Mouse (Mus musculus) limb, embryonic 13.5 days (tissue): ENCODE data around the gene Pou2f3. TPM values are rescaled to one million over a fixed set of nuclear protein-coding genes. Genes with fewer than 3 reads are reported as not detected.
"Not testable (repeated sequence)": the region's sequence is repeated elsewhere in the genome, so short reads cannot be mapped to it uniquely, and the experiment has no call there.

ENCODE experiments used
- ATAC-seq: fragments of 200-750 bp; cut with Nextera tagmentation; 2 replicates; pipeline ENCODE4 v1.8.0; 2017; ENCODE audit warnings: low read depth, moderate number of reproducible peaks, moderate TSS enrichment; ENCODE audit not compliant: low FRiP score
- H3K27ac ChIP-seq: fragments of 300-500 bp; sonication (generic); 2 replicates; pipeline ENCODE4 v1.5.1; 2015; ENCODE audit warnings: inconsistent platforms, mild to moderate bottlenecking, moderate library complexity
- H3K27me3 ChIP-seq: fragments of 300-500 bp; sonication (generic); 2 replicates; pipeline ENCODE4 v1.6.1; 2015; ENCODE audit warnings: mild to moderate bottlenecking, inconsistent platforms
- H3K36me3 ChIP-seq: fragments of 300-500 bp; sonication (generic); 2 replicates; pipeline ENCODE4 v1.6.1; 2015; ENCODE audit warnings: inconsistent platforms, mild to moderate bottlenecking, moderate library complexity
- H3K4me1 ChIP-seq: fragments of 300-500 bp; sonication (generic); 2 replicates; pipeline ENCODE4 v1.6.1; 2015; ENCODE audit warnings: inconsistent platforms
- H3K4me2 ChIP-seq: fragments of 300-500 bp; sonication (generic); replicated peaks from 2 replicates; pipeline ENCODE4 v1.6.1; 2015; ENCODE audit warnings: inconsistent platforms, mild to moderate bottlenecking, moderate library complexity
- H3K4me3 ChIP-seq: fragments of 300-500 bp; sonication (generic); 2 replicates; pipeline ENCODE4 v1.5.1; 2015; ENCODE audit warnings: moderate library complexity, mild to moderate bottlenecking, inconsistent platforms
- H3K9ac ChIP-seq: fragments of 300-500 bp; sonication (generic); 2 replicates; pipeline ENCODE4 v1.6.1; 2015; ENCODE audit warnings: mild to moderate bottlenecking, inconsistent platforms
- H3K9me3 ChIP-seq: fragments of 300-500 bp; sonication (generic); 2 replicates; pipeline ENCODE4 v1.6.1; 2016; ENCODE audit warnings: inconsistent platforms
- WGBS: fragments of 180-500 bp; shearing (Covaris S2); methylation state at CpG from one replicate; pipeline ENCODE4 v1.1.7; 2015; 5-methylcytosine and 5-hydroxymethylcytosine counted together
- polyA plus RNA-seq: library from polyadenylated mRNA; unstranded; fragments of >200 nt; fragmentation: Nextera tagmentation; extraction: Ambion mirVana; gene quantifications from 2 replicates; pipeline ENCODE4 v1.2.1, GENCODE M21; 2015

Gene Pou2f3
- polyA plus RNA-seq, 1 experiment from 2014 or later: 0.74 TPM

GRCm38 (mm10) chr9:43121948-43122347 is 88.2 kb downstream of the Pou2f3 start:
- not testable (repeated sequence) for H3K4me3 ChIP-seq, H3K27ac ChIP-seq, H3K4me2 ChIP-seq, H3K9ac ChIP-seq, H3K4me1 ChIP-seq, H3K27me3 ChIP-seq, H3K9me3 ChIP-seq, H3K36me3 ChIP-seq, ATAC-seq
- whole genome bisulfite sequencing: 84% methylated on average over 2 of the region's 2 CpGs

GRCm38 (mm10) chr9:43116997-43117336 is 93.2 kb downstream of the Pou2f3 start:
- no peak overlapping the region for H3K9ac ChIP-seq
- no peak overlapping the region for H3K27ac ChIP-seq
- H3K4me2 ChIP-seq: peak overlapping the region; percentile 84
- no peaks in the 10 kb centered on the region for H3K9me3 ChIP-seq
- peak overlapping the region; percentile 92; the same call in 1 of the 2 replicates for H3K4me3 ChIP-seq
- H3K4me1 ChIP-seq: peaks cover 11% of the 10 kb centered on the region; the same call in 1 of the 2 replicates
- no peaks in the 10 kb centered on the region for H3K27me3 ChIP-seq
- WGBS: 82% methylated on average over 6 of the region's 6 CpGs
- ATAC-seq: no peak
- H3K36me3 ChIP-seq: peaks cover 4% of the 10 kb centered on the region

GRCm38 (mm10) chr9:43116134-43116996 is 93.8 kb downstream of the Pou2f3 start, which contains the start of gene Tmem136:
TSS of gene Tmem136 (minus strand) at chr9:43116570.
- Histone ChIP-seq H3K9ac (peak within 1 kb of the TSS; percentile 92), H3K4me1 (peaks cover 11% of the 10 kb centered on the region; the same call in 1 of the 2 replicates), H3K9me3 (no peaks in the 10 kb centered on the region), H3K4me3 (peak within 1 kb of the TSS; percentile 92), H3K4me2 (peak within 1 kb of the TSS; percentile 84), H3K27ac (no peak within 1 kb of the TSS), H3K36me3 (peaks cover 6% of the 10 kb centered on the region), H3K27me3 (no peaks in the 10 kb centered on the region)
- WGBS: 5% methylated on average over 45 of the region's 55 CpGs
- peak; percentile 89 for ATAC-seq

- peak overlapping the region; percentile 92 for H3K4me3 ChIP-seq
- no peak for ATAC-seq
- peaks cover 14% of the 10 kb centered on the region for H3K36me3 ChIP-seq
- H3K27me3 ChIP-seq: no peaks in the 10 kb centered on the region
- no peak overlapping the region for H3K27ac ChIP-seq
- peak overlapping the region; percentile 84 for H3K4me2 ChIP-seq
- peak overlapping the region; percentile 92 for H3K9ac ChIP-seq
- no peaks in the 10 kb centered on the region for H3K9me3 ChIP-seq
- WGBS: 32% methylated on average over 12 of the region's 12 CpGs
- H3K4me1 ChIP-seq: peaks cover 11% of the 10 kb centered on the region; the same call in 1 of the 2 replicates
Measured at GRCm38 (mm10) chr9:43115431-43116133, 94.6 kb downstream of the Pou2f3 start.

- no peaks in the 10 kb centered on the region for H3K27me3 ChIP-seq
- ATAC-seq: no peak
- H3K9me3 ChIP-seq: no peaks in the 10 kb centered on the region
- WGBS: 95% methylated on average over 4 of the region's 4 CpGs
- no peak overlapping the region for H3K27ac ChIP-seq
- no peak overlapping the region for H3K4me3 ChIP-seq
- no peak overlapping the region for H3K9ac ChIP-seq
- H3K36me3 ChIP-seq: peaks cover 17% of the 10 kb centered on the region
- H3K4me1 ChIP-seq: peaks cover 11% of the 10 kb centered on the region; the same call in 1 of the 2 replicates
- H3K4me2 ChIP-seq: no peak overlapping the region
Measured at GRCm38 (mm10) chr9:43114833-43115232, 95.3 kb downstream of the Pou2f3 start.

- Histone ChIP-seq H3K4me2 (no peak overlapping the region), H3K27ac (no peak overlapping the region), H3K4me3 (no peak overlapping the region), H3K36me3 (peaks cover 17% of the 10 kb centered on the region), H3K9ac (no peak overlapping the region), H3K4me1 (peaks cover 10% of the 10 kb centered on the region), H3K27me3 (no peaks in the 10 kb centered on the region), H3K9me3 (no peaks in the 10 kb centered on the region)
- WGBS: 83% methylated on average over 8 of the region's 8 CpGs
- ATAC-seq: no peak
Measured at GRCm38 (mm10) chr9:43110286-43110980, 99.7 kb downstream of the Pou2f3 start.

GRCm38 (mm10) chr9:43109125-43109524 is 101.0 kb downstream of the Pou2f3 start:
- Histone ChIP-seq H3K36me3 (peaks cover 17% of the 10 kb centered on the region), H3K27me3 (no peaks in the 10 kb centered on the region), H3K9me3 (no peaks in the 10 kb centered on the region), H3K27ac (no peak overlapping the region), H3K4me3 (no peak overlapping the region), H3K9ac (no peak overlapping the region), H3K4me2 (no peak overlapping the region), H3K4me1 (peaks cover 11% of the 10 kb centered on the region)
- ATAC-seq: no peak
- 89% methylated on average over 7 of the region's 7 CpGs for WGBS

GRCm38 (mm10) chr9:43108721-43109120 is 101.4 kb downstream of the Pou2f3 start:
- no peak overlapping the region for H3K4me2 ChIP-seq
- WGBS: 90% methylated on average over 3 of the region's 3 CpGs
- H3K27me3 ChIP-seq: no peaks in the 10 kb centered on the region
- ATAC-seq: no peak
- no peak overlapping the region for H3K9ac ChIP-seq
- H3K9me3 ChIP-seq: no peaks in the 10 kb centered on the region
- no peak overlapping the region for H3K27ac ChIP-seq
- no peak overlapping the region for H3K4me3 ChIP-seq
- peaks cover 17% of the 10 kb centered on the region for H3K36me3 ChIP-seq
- peaks cover 15% of the 10 kb centered on the region for H3K4me1 ChIP-seq

- 89% methylated on average over 1 of the region's 1 CpGs for whole genome bisulfite sequencing
- Histone ChIP-seq H3K9ac (no peak overlapping the region), H3K27me3 (no peaks in the 10 kb centered on the region), H3K4me1 (peaks cover 20% of the 10 kb centered on the region), H3K4me2 (no peak overlapping the region), H3K4me3 (no peak overlapping the region), H3K9me3 (no peaks in the 10 kb centered on the region), H3K36me3 (peaks cover 14% of the 10 kb centered on the region), H3K27ac (no peak overlapping the region)
- ATAC-seq: no peak
Measured at GRCm38 (mm10) chr9:43108081-43108480, 102.1 kb downstream of the Pou2f3 start.

- ATAC-seq: no peak
- Histone ChIP-seq H3K9ac (no peak overlapping the region), H3K4me3 (no peak overlapping the region), H3K27ac (no peak overlapping the region), H3K36me3 (peaks cover 14% of the 10 kb centered on the region), H3K9me3 (no peaks in the 10 kb centered on the region), H3K4me1 (peaks cover 26% of the 10 kb centered on the region), H3K4me2 (peak overlapping the region; percentile 78), H3K27me3 (no peaks in the 10 kb centered on the region)
- WGBS: 59% methylated on average over 5 of the region's 5 CpGs
Measured at GRCm38 (mm10) chr9:43107555-43107954, 102.6 kb downstream of the Pou2f3 start.

GRCm38 (mm10) chr9:43107187-43107517 is 103.0 kb downstream of the Pou2f3 start, which contains the start of gene Arhgef12:
TSS of gene Arhgef12 (minus strand) at chr9:43107239.
- Histone ChIP-seq H3K9me3 (no peaks in the 10 kb centered on the region), H3K4me2 (peak within 1 kb of the TSS; percentile 78), H3K36me3 (peaks cover 14% of the 10 kb centered on the region), H3K4me1 (peaks cover 30% of the 10 kb centered on the region), H3K9ac (peak within 1 kb of the TSS; percentile 97), H3K27me3 (no peaks in the 10 kb centered on the region), H3K27ac (peak within 1 kb of the TSS; percentile 94), H3K4me3 (peak within 1 kb of the TSS; percentile 87)
- ATAC-seq: no peak
- WGBS: 30% methylated on average over 10 of the region's 10 CpGs
